Mouse (Mus musculus): ENCODE results near the gene Fxyd7.

DNA sequence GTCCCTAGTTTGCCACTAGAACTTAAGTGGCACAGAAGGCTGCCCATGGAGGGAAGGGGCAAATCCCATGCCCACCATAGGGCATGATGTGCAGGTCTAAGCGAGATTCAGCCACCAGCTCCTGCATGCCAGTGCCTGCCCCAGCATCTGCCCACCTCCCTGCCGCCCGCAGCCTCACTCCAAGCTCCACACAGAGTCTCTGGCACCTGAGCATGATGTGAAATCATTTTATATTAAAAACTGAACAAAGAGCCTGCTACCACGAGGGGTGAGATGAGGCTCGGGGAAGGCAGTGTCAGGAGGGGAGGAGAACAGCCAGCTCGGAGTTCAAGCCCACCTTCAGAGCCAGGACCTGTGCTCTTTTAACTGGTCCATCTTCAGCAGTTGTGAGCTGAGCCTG, 19.1 kb upstream of the Fxyd7 start:
- TF ChIP-seq CTCF (IDR thresholded peaks at IDR 0.05; ENCODE audit: low read depth, low read length) (no peak), POLR2A (IDR thresholded peaks at IDR 0.05; ENCODE audit: insufficient read depth, low read length) (no peak)

All from ES-Bruce4 (cell line).